Mouse (Mus musculus) MEL (cell line): ENCODE results near the gene Catsperg1. TPM values are rescaled to one million over a fixed set of nuclear protein-coding genes. Genes with fewer than 3 reads are reported as not detected.
A peak's percentile ranks its signal among the peaks of the same experiment; 100 is the strongest.
"Not testable (repeated sequence)": the region's sequence is repeated elsewhere in the genome, so short reads cannot be mapped to it uniquely, and the experiment has no call there.

Experiments used
- DNase-seq: peaks from one replicate; pipeline ENCODE4 v3.0.0; 2011; ENCODE audit warnings: low read depth, low spot score
- H3K27ac ChIP-seq: 2 replicates; pipeline ENCODE4 v1.5.1; 2012; ENCODE audit warnings: low read depth, mild to moderate bottlenecking, control low read depth, low read length, moderate library complexity; ENCODE audit not compliant: control insufficient read depth
- H3K27me3 ChIP-seq, 2 experiments: fragments of 150-350 bp in 1 of 2; sonication (generic) in 1 of 2; 2 replicates each; pipeline ENCODE4 v1.6.1; 2012; ENCODE audit warnings: low read length in 2 of 2, mild to moderate bottlenecking in 2 of 2, improper control_type of control experiment in 1 of 2, moderate library complexity in 1 of 2; ENCODE audit not compliant: insufficient read depth in 2 of 2, control insufficient read depth in 1 of 2
- H3K36me3 ChIP-seq, 2 experiments: 2 replicates each; pipeline ENCODE4 v1.6.1; 2012 to 2014; ENCODE audit warnings: low read length in 2 of 2, improper control_type of control experiment in 1 of 2, inconsistent platforms in 1 of 2, mild to moderate bottlenecking in 1 of 2; ENCODE audit not compliant: insufficient read depth in 2 of 2, control insufficient read depth in 1 of 2
- H3K4me1 ChIP-seq, 2 experiments: fragments of 150-350 bp in 1 of 2; sonication (generic) in 1 of 2; 2 replicates each; pipeline ENCODE4 v1.6.1; 2012; ENCODE audit warnings: low read length in 2 of 2, improper control_type of control experiment in 1 of 2, mild to moderate bottlenecking in 1 of 2; ENCODE audit not compliant: insufficient read depth in 2 of 2, control insufficient read depth in 1 of 2
- H3K4me3 ChIP-seq, 2 experiments: fragments of 150-350 bp in 1 of 2; sonication (generic) in 1 of 2; 2 replicates each; pipeline ENCODE4 v1.5.1; 2012; ENCODE audit warnings: low read depth in 2 of 2, low read length in 2 of 2, mild to moderate bottlenecking in 2 of 2, moderate library complexity in 2 of 2, control low read depth in 1 of 2, improper control_type of control experiment in 1 of 2; ENCODE audit not compliant: control insufficient read depth in 1 of 2, insufficient read depth in 1 of 2
- H3K79me2 ChIP-seq: 2 replicates; pipeline ENCODE4 v1.6.1; 2012; ENCODE audit warnings: mild to moderate bottlenecking, low read length, moderate library complexity; ENCODE audit not compliant: control insufficient read depth, poor library complexity, insufficient read depth
- H3K9ac ChIP-seq: 2 replicates; pipeline ENCODE4 v1.6.1; 2012; ENCODE audit warnings: low read depth, mild to moderate bottlenecking, control low read depth, low read length, moderate library complexity; ENCODE audit not compliant: control insufficient read depth, poor library complexity, severe bottlenecking
- H3K9me3 ChIP-seq: fragments of 150-350 bp; sonication (generic); replicated peaks from 2 replicates; pipeline ENCODE4 v1.6.1; 2012; ENCODE audit warnings: mild to moderate bottlenecking, low read length, improper control_type of control experiment, moderate library complexity; ENCODE audit not compliant: insufficient read depth
- BHLHE40 ChIP-seq: IDR thresholded peaks from 2 replicates; pipeline ENCODE4 v1.6.1; 2012; ENCODE audit warnings: low read depth, mild to moderate bottlenecking, inconsistent platforms, low read length, improper control_type of control experiment, borderline replicate concordance
- CHD2 ChIP-seq: IDR thresholded peaks from 2 replicates; pipeline ENCODE4 v1.6.1; 2011; ENCODE audit warnings: low read length, improper control_type of control experiment
- HCFC1 ChIP-seq: IDR thresholded peaks from 2 replicates; pipeline ENCODE4 v1.6.1; 2012; ENCODE audit warnings: low read depth, mild to moderate bottlenecking, inconsistent platforms, low read length, improper control_type of control experiment, moderate library complexity
- MEF2A ChIP-seq: IDR thresholded peaks from 2 replicates; pipeline ENCODE4 v1.6.1; 2014; ENCODE audit warnings: low read depth, mild to moderate bottlenecking, inconsistent platforms, low read length, improper control_type of control experiment; ENCODE audit not compliant: poor library complexity, insufficient replicate concordance, severe bottlenecking; ENCODE audit errors: extremely low read depth
- MYB ChIP-seq: IDR thresholded peaks from 2 replicates; pipeline ENCODE4 v1.6.1; 2011; ENCODE audit warnings: mild to moderate bottlenecking, low read depth, low read length, improper control_type of control experiment
- POLR2AphosphoS2 ChIP-seq: IDR thresholded peaks from 2 replicates; pipeline ENCODE4 v1.6.1; 2011; ENCODE audit warnings: low read length, improper control_type of control experiment
- SIN3A ChIP-seq: IDR thresholded peaks from 2 replicates; pipeline ENCODE4 v1.6.1; 2012; ENCODE audit warnings: low read length, improper control_type of control experiment, inconsistent platforms
- SMC3 ChIP-seq: IDR thresholded peaks from 2 replicates; pipeline ENCODE4 v1.6.1; 2011; ENCODE audit warnings: low read depth, low read length, improper control_type of control experiment
- TAL1 ChIP-seq: IDR thresholded peaks from 2 replicates; pipeline ENCODE4 v1.6.1; 2012; ENCODE audit warnings: mild to moderate bottlenecking, inconsistent platforms, low read length, moderate library complexity, mixed read lengths
- UBTF ChIP-seq: IDR thresholded peaks from 2 replicates; pipeline ENCODE4 v1.6.1; 2012; ENCODE audit warnings: low read depth, mild to moderate bottlenecking, inconsistent platforms, low read length, improper control_type of control experiment, moderate library complexity, borderline replicate concordance; ENCODE audit not compliant: insufficient read depth
- USF2 ChIP-seq, 2 experiments: IDR thresholded peaks; 2 replicates each; pipeline ENCODE4 v1.6.1; 2011 to 2012; ENCODE audit warnings: improper control_type of control experiment in 2 of 2, low read length in 2 of 2, borderline replicate concordance in 1 of 2, inconsistent platforms in 1 of 2, low read depth in 1 of 2, mild to moderate bottlenecking in 1 of 2; ENCODE audit not compliant: insufficient read depth in 1 of 2
- polyA plus RNA-seq, 2 experiments: library from polyadenylated mRNA; stranded (reverse) in 1 of 2; unstranded in 1 of 2; fragments of >175 nt in 1 of 2; fragments of >200 nt in 1 of 2; gene quantifications; 2 replicates each; pipeline versions ENCODE4 v1.2.1 to v1.2.4; 2012; ENCODE audit warnings: low replicate concordance in 2 of 2, low read depth in 1 of 2; ENCODE audit not compliant: insufficient read length in 2 of 2, insufficient read depth in 1 of 2, missing spikeins in 1 of 2
- total RNA-seq: library from RNA; depleted of rRNA; stranded (reverse); fragments of 300-350 nt; gene quantifications from 2 replicates; pipeline ENCODE4 v1.2.3, GENCODE M21; 2012

The Catsperg1 gene
- total and polyA plus RNA-seq, 3 experiments = 0.23 to 0.31 TPM; not detected in 1

DNA sequence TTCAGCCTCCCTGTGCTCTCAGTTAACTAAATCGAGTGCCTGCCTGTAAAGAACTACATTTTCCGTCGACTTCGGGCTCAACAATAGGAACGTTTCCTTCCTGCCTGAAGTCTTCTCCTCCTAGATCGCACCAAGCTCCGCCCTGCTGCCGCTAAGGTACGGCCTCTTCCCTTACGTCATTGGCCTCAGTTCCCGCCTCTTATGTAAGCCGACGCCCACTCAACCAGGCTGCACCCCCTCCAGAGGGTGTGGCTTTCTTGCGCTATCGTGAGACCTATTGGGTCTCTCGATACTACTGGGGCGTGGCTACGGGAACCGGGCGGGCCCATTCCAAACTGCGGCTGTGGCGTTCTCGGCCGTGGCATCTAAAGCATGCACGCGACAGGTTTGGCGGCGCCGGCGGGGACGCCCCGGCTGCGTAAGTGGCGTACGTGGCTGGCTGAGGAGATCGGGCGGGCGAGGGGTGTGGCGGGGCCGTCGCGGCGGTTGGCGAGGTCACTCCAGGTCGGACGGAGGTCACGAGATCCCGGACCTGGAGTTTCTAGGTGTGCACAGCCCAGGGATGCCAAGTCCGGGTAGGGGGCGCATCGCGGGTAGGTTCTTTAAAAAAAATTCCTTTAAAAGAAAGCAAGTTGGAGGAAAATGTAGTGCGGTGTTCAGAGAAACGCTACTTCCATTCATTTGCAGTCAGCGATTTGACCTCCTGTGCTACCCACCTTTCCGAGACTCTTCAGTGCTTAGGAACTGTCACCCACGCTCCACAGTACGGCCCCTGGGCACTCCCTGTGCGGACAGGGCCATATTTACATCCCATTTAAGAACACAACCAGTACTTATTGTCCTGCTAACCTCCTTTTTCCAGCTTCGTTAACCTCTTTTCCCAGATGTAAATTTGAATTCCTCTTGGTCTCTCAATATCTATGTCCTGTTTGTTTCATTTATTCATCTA is 24.5 kb upstream of the Catsperg1 start, which contains the start of gene Yif1b (continued):
- TF ChIP-seq HCFC1 = peak; percentile 86
- TF ChIP-seq MEF2A = no peak
- TF ChIP-seq MYB = peak; percentile 64; the same call in 1 of the 2 replicates
- TF ChIP-seq TAL1 = no peak
- no peak for TF ChIP-seq UBTF

DNA sequence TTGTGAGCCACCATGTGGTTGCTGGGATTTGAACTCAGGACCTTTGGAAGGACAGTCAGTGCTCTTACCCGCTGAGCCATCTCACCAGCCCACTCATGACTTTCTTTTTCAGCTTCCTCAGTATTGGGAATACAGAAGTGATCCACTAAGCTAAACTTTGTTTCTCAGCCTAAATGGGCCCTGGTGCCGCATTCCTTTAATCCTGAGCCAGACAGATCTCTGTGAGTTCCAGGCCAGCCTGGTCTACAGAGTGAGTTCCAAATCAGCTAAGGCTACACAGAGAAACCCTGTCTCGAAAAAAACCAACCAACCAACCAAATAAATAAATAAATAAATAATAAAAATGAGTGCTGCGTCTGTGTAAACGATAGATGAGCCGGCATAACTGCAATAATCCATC is 23.8 kb upstream of the Catsperg1 start:
- Histone ChIP-seq H3K27ac (peak overlapping the region; percentile 88), H3K9ac (peak overlapping the region; percentile 58), H3K4me3 (peak overlapping the region; percentile 32 to 47), H3K4me1 (peaks cover 5 to 13% of the 10 kb centered on the region in 2 experiments)
- H3K9me3 ChIP-seq, DNase-seq, H3K79me2 ChIP-seq, H3K36me3 ChIP-seq, H3K27me3 ChIP-seq: not testable (repeated sequence)

- Histone ChIP-seq H3K36me3 (peaks cover 0 to 9% of the 10 kb centered on the region in 2 experiments; a peak in 2 of 4 replicates), H3K9me3 (no peaks in the 10 kb centered on the region), H3K27me3 (no peaks in the 10 kb centered on the region), H3K4me3 (no peak overlapping the region), H3K9ac (no peak overlapping the region), H3K4me1 (peaks cover 7 to 18% of the 10 kb centered on the region in 2 experiments), H3K27ac (no peak overlapping the region), H3K79me2 (peaks cover 3% of the 10 kb centered on the region; the same call in 1 of the 2 replicates)
- TF ChIP-seq SMC3 (no peak), USF2 (IDR thresholded peaks at IDR 0.05; ENCODE audit: borderline replicate concordance in 1 of 2, insufficient read depth in 1 of 2, low read depth in 1 of 2, low read length in 2 of 2) (no peak), POLR2AphosphoS2 (no peak), CHD2 (no peak), SIN3A (no peak), UBTF (no peak), BHLHE40 (no peak)
- DNase-seq = no peak
These were observed 22.8 kb upstream of the Catsperg1 start for GRCm38 (mm10) chr7:29236593-29236992.
